Mouse (Mus musculus) R1 (cell line): Measurements from ENCODE around the gene Olfr483.

Experiments used
- DNase-seq: peaks from one replicate; pipeline ENCODE4 v3.0.0-alpha.2; 2018; ENCODE audit warnings: low read depth, low spot score

Gene Olfr483

DNA sequence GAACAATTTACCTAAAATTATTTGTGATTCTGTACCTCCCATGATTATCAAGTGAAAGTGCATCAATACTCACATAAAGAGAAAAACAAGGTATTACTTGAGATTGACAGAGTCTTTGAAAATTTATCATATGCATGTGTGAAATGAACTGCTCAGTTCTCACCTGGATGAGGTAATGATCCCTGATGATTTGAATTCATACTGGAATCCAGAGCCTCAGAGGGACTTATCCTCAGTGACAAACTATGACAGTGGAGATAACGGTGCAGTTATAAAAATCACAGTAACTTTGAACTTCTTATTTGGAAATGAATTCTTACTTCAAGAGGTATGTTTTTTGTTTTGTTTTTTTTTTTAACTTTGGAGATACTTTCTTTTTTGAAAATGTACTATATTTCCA, at the start of gene Olfr483:
Gene Olfr483, plus strand, starts transcription at position 301 of the 400 bp plus-strand sequence.
- DNase-seq: no peak

DNA sequence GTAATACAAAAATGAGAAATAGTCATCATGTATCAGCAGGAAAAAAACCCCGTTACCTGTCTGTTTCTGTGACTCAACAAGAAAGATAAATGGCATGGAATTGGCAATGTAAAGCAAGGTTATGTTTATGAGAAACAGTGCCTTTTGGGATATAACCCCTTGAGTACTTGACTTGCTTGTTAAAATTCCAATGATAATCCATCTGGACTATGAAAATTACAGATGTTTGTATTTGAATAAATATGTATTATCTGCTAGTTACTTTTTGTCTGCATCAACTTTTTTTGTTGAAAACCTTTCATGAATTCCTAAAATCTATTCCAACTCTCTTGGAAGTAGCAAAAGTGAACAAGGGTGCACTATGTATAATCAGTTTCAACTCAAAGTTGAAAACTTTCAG, 33.4 kb upstream of the Olfr483 start, which contains the start of gene Olfr480:
Gene Olfr480, minus strand, starts transcription at position 101 of the 400 bp plus-strand sequence.
- DNase-seq: no peak

DNA sequence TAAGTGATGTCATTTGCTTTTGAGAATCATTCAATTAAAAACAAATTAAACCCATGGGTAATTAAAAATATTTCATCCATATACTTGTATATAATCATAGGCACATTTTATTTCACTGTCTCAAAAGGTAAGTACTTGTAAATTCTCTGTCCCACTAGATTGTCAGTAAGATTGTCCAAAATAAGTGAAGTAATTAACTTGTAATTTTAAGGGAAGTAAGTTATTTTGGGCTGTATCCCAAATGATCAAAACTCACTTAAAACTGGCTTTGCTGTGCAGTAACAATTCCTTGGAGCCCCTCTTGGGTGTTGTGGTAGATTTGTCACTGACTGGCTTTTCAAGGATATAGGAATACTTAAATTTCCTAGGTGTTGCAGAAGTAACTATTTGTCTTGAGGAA, 21.1 kb upstream of the Olfr483 start, which contains the start of gene Olfr481:
Gene Olfr481, plus strand, starts transcription at position 301 of the 400 bp plus-strand sequence.
- DNase-seq: no peak

DNA sequence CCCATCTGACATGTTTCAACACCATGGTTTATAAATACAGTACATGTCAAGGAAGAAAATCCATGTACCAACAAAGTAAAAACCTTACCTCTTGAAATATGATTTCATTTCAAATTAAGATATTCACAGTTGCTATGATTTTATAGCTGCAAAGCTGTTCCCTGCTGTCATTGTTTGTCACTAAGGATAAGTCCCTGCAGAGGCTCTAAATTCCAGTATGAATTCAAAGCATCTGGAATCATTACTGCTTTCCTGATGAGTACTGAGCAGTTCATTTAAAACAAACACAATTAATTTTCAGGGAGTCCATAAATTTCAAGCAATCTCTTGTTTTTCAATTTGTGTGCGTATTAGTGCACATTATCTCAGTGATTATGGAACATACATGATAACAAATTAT, 3.2 kb upstream of the Olfr483 start, which contains the start of gene Olfr482:
Gene Olfr482, minus strand, starts transcription at position 101 of the 400 bp plus-strand sequence.
- no peak for DNase-seq

DNA sequence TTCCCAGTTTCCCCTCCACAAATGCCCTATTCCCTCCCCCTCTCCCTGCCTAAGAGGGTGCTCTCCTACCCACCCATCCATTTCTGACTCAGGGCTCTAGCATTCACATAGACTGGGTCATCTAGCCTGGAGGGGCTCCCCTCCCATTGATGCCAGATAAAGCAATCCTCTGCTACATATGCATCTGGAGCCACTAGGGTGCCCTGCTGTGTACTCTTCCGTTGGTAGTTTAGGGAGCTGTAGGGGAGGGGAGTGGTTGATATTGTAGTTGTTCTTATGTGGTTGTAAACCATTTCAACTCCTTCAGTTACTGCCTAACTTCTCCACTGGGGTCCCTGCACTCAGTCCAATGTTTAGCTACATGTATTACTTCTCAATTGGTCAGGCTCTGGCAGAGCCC, 20.0 kb downstream of the Olfr483 start:
- peak; percentile 91 for DNase-seq

DNA sequence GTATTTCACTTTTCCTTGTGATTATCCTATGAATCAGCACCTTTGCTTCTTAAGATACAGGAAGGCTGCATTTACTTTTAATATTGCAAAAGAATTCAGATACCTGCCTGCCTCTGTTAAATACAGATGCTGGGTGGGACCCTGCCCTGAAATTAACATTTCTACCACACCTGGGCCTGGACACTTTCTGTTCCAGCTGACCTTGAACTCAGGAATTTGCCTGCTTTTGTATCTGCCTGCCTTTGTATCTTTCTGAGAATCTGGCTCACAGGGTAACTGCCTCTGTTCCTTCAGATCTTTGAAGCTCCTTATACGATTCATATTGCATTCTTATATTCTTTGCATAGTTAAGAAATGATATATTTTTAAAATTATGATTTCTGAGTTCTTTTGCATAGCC, 20.8 kb downstream of the Olfr483 start:
- DNase-seq: peak; percentile 82

DNA sequence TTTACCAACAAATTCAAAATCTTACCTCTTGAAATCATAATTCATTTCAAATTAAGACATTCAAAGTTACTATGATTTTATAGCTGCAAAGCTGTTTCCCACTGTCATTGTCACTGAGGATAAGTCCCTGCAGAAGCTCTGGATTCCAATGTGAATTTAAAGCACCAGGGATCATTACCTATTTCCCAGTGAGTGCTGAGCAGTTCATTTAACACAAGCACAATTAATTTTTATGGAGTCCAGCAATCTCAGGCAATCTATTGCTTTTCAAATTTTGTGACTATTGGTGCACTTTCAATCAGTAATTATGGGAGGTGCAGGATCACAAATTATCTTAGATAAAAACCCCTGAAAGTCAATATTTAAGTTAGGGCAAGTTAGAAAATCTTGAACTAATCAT, 26.7 kb downstream of the Olfr483 start, which contains the start of gene Olfr484:
Gene Olfr484, minus strand, starts transcription at position 101 of the 400 bp plus-strand sequence.
- DNase-seq: no peak
